Mouse (Mus musculus): ENCODE data around the gene Raver2.
A peak's percentile ranks its signal among the peaks of the same experiment; 100 is the strongest.

Raver2 gene

DNA sequence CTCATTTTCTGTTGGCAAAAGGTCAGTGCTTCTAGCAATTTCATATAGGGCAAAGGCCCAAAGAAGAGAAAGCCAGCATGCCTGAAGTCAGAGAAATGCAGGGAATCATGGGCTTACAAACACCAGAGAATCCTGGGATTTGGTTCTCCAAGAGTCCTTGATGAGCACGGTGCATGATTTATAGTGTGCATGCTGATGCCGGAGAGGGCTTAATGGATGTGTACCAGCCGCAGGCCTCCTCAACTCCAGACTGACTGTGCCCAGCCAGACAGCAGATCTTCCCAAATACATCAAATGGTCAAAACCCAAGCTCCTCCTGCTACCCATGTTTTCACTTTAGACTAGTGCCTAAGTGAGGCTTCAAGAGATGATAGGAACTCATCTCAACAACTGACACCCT, 109.0 kb downstream of the Raver2 start:
- no peak for DNase-seq

GRCm38 (mm10) chr4:101179076-101179475, 110.3 kb downstream of the Raver2 start:
- no peak for DNase-seq

DNA sequence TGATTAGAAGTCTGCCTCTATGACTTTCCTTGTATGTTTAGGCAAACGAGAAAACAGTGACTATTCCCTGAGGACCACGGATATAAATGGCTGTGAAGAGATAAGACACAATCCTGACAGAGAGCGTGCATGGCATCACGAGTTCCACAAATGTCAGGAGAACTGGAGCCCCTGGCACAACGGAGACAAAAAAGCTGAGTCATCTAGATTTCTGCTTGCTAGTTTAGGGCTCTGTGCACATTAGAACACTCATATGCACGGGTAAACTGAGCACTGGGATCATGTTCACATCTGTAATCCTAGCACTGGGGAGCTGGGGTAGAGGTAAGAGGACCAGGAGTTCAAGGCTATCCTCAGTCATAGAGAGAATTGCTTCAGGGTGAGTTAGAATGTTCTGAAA, 111.1 kb downstream of the Raver2 start:
- no peak for DNase-seq

DNA sequence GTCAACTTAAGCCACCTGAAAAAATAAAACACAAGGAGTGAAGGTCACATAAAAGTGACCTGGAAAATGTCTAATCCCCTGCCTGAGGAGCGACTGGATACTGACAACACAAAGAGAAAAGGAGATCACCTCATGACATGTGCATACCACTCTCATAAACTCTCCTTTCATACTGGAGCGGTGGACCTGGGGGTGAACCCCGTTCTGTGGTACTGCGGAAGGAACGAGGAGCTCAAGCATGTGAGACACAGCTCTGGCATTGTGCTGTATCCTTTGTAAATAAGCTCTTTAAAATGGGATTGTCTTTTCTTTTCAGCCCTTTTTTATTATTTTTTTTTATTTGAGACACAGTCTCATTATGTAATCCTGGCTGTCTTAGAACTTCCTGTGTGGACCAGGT, 111.9 kb downstream of the Raver2 start:
- no peak for DNase-seq

- no peak for DNase-seq
Observed at GRCm38 (mm10) chr4:101182603-101183011, 113.8 kb downstream of the Raver2 start.

DNA sequence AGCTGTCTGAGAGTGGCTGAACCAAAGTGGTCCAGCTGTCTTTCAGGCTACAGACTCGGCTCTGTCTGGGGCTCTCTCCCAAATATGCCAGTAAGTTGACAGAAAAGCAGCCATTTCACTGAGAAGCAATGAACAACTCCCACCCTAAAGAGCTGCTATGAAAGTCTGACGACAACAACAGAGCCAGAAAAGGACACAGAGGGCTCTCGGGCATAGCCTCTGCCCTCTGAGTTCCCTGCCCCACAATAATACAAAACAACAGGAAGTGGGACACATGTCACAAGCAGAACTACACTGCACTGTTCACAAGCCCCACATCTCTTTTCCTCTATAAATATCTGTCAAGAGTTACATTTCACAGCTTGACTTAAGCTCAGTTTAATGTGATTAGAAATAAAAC, 116.4 kb downstream of the Raver2 start:
- no peak for DNase-seq

DNA sequence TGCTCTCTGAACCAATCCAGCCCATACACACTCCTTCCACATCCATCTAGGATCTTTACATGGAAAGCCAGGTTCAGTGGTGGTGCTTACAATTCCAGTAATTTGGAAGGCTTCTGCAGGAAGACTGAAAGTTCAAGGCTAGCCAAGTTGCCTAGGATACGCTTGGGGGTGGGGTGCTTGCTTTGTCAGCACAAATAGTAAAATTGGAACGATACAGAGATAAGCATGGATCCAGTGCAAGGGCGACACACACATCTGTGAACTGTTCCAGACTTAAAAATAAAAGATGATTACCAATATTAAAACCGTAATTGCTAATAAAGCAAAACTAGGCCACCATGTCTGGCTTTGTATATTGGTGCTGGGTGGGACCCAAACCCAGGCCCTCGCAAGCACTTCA, 117.8 kb downstream of the Raver2 start:
- DNase-seq: no peak

DNA sequence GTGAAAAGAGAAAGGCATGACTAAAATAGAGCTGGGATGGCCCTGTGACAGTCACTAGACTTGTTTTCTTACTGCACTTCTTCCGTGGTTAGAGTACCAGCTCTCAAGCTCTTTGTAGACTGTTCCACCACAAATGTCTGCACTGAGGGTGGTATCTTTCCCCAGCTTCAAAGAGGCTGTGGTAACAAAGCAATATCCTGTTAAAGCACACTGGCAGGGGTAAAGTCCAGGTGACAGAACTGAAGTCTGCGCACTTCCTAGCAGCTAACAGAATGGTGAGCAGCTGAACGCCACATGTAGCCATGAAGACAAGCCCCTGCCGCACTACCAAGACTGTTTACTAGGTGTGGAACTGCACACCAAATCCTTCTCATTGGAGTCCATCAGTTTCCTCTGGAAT, 118.6 kb downstream of the Raver2 start:
- no peak for DNase-seq

GRCm38 (mm10) chr4:101192241-101192976, 123.6 kb downstream of the Raver2 start:
- no peak for DNase-seq

DNA sequence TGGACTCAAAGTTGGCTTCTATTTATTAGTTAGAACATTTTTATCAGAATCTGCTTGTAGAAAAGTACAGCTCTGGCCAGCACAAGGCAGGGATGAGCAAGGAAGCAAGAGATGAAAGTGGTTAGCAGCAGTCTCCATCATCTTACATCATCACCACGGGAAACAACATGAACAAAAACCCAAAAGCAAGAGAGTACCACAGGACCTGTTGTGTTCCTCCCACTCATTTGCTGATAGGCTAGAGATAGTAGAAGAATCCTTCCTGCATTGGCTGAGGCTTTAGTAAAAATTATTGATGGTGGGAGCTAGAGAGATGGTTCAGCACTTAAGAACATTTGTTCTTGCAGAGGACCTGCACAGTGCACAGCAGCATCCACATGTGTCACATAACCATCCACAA, 125.4 kb downstream of the Raver2 start:
- DNase-seq: no peak

GRCm38 (mm10) chr4:101196407-101196806, 127.6 kb downstream of the Raver2 start:
- no peak for DNase-seq

DNA sequence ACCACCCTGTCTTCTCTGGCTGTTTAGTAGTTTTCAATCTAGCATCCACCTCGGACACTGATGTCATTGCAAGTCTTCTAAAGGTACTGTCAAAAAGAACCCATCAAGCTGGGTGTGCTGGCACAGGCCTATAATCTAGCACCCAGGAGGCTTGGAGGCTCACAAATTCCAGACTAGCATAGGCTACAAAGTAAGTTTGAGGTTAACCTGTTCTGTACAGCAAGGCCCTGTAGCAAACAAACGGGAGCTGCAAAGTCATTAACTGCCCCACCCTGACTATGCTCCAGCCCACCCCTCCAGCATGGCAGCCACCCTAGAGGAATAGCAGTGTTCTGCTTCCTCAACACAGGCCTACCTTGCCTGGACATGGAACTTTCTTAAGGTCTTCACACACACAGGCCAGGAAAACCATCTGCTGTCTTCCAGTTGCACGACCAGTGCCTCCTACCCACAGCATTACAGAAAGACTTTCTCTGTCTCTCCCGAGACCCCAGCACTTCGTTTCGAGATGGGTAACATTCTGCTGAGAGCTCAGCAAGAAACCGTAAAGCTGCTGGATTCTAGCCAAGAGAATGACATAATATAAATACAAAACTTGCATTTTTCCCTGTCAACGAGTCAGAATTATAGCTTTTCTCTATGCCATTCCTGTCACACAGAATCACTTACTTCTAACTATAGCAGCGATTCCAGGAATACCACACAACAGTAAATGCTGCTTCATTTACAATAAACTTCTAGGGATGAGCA, 128.8 kb downstream of the Raver2 start:
- peak; percentile 11 to 29 for DNase-seq

- DNase-seq: peak; percentile 75 to 85
Observed at GRCm38 (mm10) chr4:101198333-101198732, 129.6 kb downstream of the Raver2 start.

GRCm38 (mm10) chr4:101199433-101200081, 130.8 kb downstream of the Raver2 start:
- no peak for DNase-seq

Measured in cerebellum, postnatal 25 days (tissue).